Mouse (Mus musculus): Measurements from ENCODE around the gene Msi2. TPM values are rescaled to one million over a fixed set of nuclear protein-coding genes. Genes with fewer than 3 reads are reported as not detected.

Gene Msi2
- polyA plus RNA-seq, 1 experiment, result 21.9 TPM

DNA sequence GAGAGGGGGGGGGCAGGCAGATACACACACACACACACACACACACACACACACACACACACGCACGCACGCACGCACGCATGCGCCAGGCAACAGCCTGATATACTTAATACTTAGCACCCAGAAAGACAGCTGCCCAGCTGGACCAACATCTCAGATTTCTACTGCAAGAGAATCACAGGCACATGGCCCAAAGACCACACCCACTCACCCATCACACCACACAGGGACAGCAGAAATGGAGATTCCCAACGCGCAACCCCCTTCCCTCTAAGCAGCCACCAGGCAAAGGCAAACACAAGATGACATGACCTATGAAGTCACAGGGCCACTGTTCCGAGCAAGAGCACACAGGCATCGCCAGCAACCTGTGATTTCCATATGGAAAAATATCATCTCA lies 13.6 kb downstream of the Msi2 start:
- 91% methylated on average over 10 of the region's 10 CpGs for WGBS

DNA sequence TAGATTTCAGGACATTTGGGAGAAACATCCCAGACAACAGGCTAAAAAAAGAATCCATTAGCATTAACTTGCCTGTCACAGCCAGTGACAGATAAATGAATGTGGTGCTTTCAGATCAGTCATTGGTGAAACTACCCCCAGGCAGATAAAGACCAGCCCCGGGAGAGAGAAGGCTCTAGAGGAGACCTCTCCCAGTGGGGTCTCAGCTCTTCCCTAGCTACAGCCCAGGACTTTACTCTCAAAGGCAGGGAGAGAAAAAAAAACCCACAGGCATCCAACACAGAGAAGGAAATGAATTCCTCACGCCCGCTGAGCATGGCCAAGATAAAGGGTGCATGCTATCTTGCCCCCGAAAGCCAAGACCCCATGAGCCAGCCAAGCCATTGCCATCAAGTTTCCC lies 15.1 kb downstream of the Msi2 start:
- TF ChIP-seq CTCF (IDR thresholded peaks at IDR 0.05; ENCODE audit: control insufficient read depth, insufficient read depth, low read length), result no peak
- TF ChIP-seq POLR2A (IDR thresholded peaks at IDR 0.05; ENCODE audit: borderline replicate concordance, control insufficient read depth, low read depth, low read length), result no peak
- H3K27ac ChIP-seq (ENCODE audit: control insufficient read depth, insufficient read depth, low read depth, low read length, poor library complexity), result no peak overlapping the region
- no peak overlapping the region for H3K4me3 ChIP-seq (replicated peaks; ENCODE audit: control insufficient read depth, low read depth, low read length)
- no peaks in the 10 kb centered on the region for H3K4me1 ChIP-seq (ENCODE audit: control insufficient read depth, insufficient read depth, low read length)
- 71% methylated on average over 4 of the region's 4 CpGs for WGBS

More for the DNA sequence above, 13.6 kb downstream of the Msi2 start:
- no peaks in the 10 kb centered on the region for H3K4me1 ChIP-seq (ENCODE audit: control insufficient read depth, insufficient read depth, low read length)
- H3K4me3 ChIP-seq (replicated peaks; ENCODE audit: control insufficient read depth, low read depth, low read length), result no peak overlapping the region
- TF ChIP-seq POLR2A (IDR thresholded peaks at IDR 0.05; ENCODE audit: borderline replicate concordance, control insufficient read depth, low read depth, low read length) (no peak), CTCF (IDR thresholded peaks at IDR 0.05; ENCODE audit: control insufficient read depth, insufficient read depth, low read length) (no peak)
- no peak overlapping the region for H3K27ac ChIP-seq (ENCODE audit: control insufficient read depth, insufficient read depth, low read depth, low read length, poor library complexity)

DNA sequence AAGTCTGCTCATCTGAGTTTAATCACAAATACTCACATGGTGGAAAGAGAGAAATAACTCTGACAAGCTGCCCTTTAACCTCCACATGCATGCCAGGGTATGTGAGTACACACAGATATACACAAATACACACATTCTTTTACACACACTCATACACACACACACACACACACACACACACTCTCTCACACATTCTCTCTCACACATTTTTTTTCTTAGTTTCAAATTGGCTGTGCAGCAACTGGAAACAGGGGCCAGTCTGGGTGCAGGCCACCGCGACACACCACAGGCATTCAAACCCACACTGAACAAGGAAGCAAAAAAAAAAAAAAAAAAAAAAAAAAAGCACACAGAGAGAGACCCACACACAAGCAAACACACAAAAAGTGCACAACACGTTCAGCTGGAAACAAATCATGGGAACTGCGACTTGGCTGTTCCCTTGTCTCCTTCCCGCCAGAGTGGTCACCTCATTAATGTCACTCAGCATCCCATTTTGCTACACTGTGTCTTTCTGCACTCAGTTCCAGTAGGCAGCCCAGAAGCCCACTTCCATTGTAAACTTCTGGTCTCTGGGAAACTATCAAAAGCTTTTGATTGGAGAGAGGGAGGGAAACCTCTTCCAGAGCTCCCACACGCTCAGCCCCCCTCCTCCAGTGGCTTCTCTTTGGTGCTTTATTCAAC lies 16.2 kb downstream of the Msi2 start:
- 84% methylated on average over 6 of the region's 6 CpGs for WGBS
- Histone ChIP-seq H3K4me3 (replicated peaks; ENCODE audit: control insufficient read depth, low read depth, low read length) (no peak overlapping the region), H3K27ac (ENCODE audit: control insufficient read depth, insufficient read depth, low read depth, low read length, poor library complexity) (no peak overlapping the region), H3K4me1 (ENCODE audit: control insufficient read depth, insufficient read depth, low read length) (no peaks in the 10 kb centered on the region)
- TF ChIP-seq CTCF (IDR thresholded peaks at IDR 0.05; ENCODE audit: control insufficient read depth, insufficient read depth, low read length) (no peak), POLR2A (IDR thresholded peaks at IDR 0.05; ENCODE audit: borderline replicate concordance, control insufficient read depth, low read depth, low read length) (no peak)

GRCm38 (mm10) chr11:88701020-88701419 lies 17.3 kb downstream of the Msi2 start:
- Histone ChIP-seq H3K4me1 (ENCODE audit: control insufficient read depth, insufficient read depth, low read length) (no peaks in the 10 kb centered on the region), H3K27ac (ENCODE audit: control insufficient read depth, insufficient read depth, low read depth, low read length, poor library complexity) (no peak overlapping the region), H3K4me3 (replicated peaks; ENCODE audit: control insufficient read depth, low read depth, low read length) (no peak overlapping the region)
- WGBS, result 89% methylated on average over 6 of the region's 6 CpGs
- no peak for TF ChIP-seq POLR2A (IDR thresholded peaks at IDR 0.05; ENCODE audit: borderline replicate concordance, control insufficient read depth, low read depth, low read length)
- no peak for TF ChIP-seq CTCF (IDR thresholded peaks at IDR 0.05; ENCODE audit: control insufficient read depth, insufficient read depth, low read length)

- H3K27ac ChIP-seq (ENCODE audit: control insufficient read depth, insufficient read depth, low read depth, low read length, poor library complexity), result no peak overlapping the region
- no peaks in the 10 kb centered on the region for H3K4me1 ChIP-seq (ENCODE audit: control insufficient read depth, insufficient read depth, low read length)
- TF ChIP-seq CTCF (IDR thresholded peaks at IDR 0.05; ENCODE audit: control insufficient read depth, insufficient read depth, low read length) (no peak), POLR2A (IDR thresholded peaks at IDR 0.05; ENCODE audit: borderline replicate concordance, control insufficient read depth, low read depth, low read length) (no peak)
- WGBS, result 83% methylated on average over 15 of the region's 15 CpGs
- H3K4me3 ChIP-seq (replicated peaks; ENCODE audit: control insufficient read depth, low read depth, low read length), result no peak overlapping the region
Observed at GRCm38 (mm10) chr11:88700202-88700711, 18.1 kb downstream of the Msi2 start.

DNA sequence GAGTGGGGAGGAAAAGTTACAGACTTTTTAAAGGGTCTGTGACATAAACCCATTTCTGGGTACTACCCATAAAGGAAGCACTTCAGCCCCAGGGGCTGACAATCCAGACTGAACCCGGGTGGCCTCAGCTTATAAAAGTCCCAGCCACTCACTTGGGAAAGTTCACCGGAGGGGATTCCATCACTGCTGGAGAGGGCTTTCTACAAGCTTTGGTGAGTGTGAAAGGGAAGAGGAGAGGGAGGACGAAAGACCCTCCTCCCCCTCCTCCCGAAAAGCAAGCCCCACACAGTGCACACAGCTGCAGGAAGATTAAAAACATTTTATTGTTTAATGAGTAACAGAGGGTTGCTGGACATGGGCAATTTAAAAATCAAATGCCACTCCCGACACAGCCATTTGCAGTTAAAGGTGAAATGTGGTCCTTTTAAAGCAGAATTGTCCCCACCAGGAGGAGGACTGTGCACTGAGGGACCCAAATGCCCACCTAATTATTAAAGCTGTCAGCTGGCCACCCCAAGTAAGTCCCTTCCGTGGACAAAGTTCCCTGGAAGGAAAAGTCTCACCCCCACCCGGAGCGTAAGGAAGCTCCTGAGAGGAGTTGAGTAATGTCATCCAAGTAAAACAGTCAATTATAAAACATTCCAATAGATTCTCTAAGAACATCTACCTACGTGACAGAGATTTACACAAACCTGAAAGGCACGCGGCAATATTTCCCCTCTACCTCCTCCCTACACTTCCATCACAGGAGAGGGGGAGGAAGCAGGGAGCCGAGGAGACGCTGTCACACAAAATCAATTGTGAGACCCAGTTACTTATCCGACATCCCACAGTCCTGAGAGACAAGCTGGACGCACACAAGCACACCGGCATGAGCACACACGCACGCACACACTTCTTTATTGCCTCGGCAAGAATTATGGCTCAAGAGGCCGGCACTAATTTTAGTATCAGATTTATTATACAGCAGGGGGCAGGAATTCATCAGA lies 24.1 kb downstream of the Msi2 start:
- Histone ChIP-seq H3K4me3 (replicated peaks; ENCODE audit: control insufficient read depth, low read depth, low read length) (no peak overlapping the region), H3K27ac (ENCODE audit: control insufficient read depth, insufficient read depth, low read depth, low read length, poor library complexity) (no peak overlapping the region), H3K4me1 (ENCODE audit: control insufficient read depth, insufficient read depth, low read length) (no peaks in the 10 kb centered on the region; the same call in 1 of the 2 replicates)
- no peak for TF ChIP-seq CTCF (IDR thresholded peaks at IDR 0.05; ENCODE audit: control insufficient read depth, insufficient read depth, low read length)
- TF ChIP-seq POLR2A (IDR thresholded peaks at IDR 0.05; ENCODE audit: borderline replicate concordance, control insufficient read depth, low read depth, low read length), result no peak
- 88% methylated on average over 20 of the region's 20 CpGs for WGBS

GRCm38 (mm10) chr11:88693002-88693769 lies 25.1 kb downstream of the Msi2 start:
- Histone ChIP-seq H3K4me3 (replicated peaks; ENCODE audit: control insufficient read depth, low read depth, low read length) (no peak overlapping the region), H3K27ac (ENCODE audit: control insufficient read depth, insufficient read depth, low read depth, low read length, poor library complexity) (no peak overlapping the region), H3K4me1 (ENCODE audit: control insufficient read depth, insufficient read depth, low read length) (no peaks in the 10 kb centered on the region; the same call in 1 of the 2 replicates)
- TF ChIP-seq POLR2A (IDR thresholded peaks at IDR 0.05; ENCODE audit: borderline replicate concordance, control insufficient read depth, low read depth, low read length) (no peak), CTCF (IDR thresholded peaks at IDR 0.05; ENCODE audit: control insufficient read depth, insufficient read depth, low read length) (no peak)
- WGBS, result 91% methylated on average over 13 of the region's 13 CpGs
